Mouse (Mus musculus) forebrain, embryonic 15.5 days (tissue): ENCODE results near the gene Ahsa1. TPM values are rescaled to one million over a fixed set of nuclear protein-coding genes. Genes with fewer than 3 reads are reported as not detected.
"Not testable (repeated sequence)": the region's sequence is repeated elsewhere in the genome, so short reads cannot be mapped to it uniquely, and the experiment has no call there.

Source experiments
- ATAC-seq: fragments of 200-750 bp; cut with Nextera tagmentation; replicated peaks from 2 replicates; pipeline ENCODE4 v1.8.0; 2017; ENCODE audit warnings: mild to moderate bottlenecking, moderate TSS enrichment, moderate library complexity
- H3K27ac ChIP-seq: fragments of 300-500 bp; sonication (generic); replicated peaks from 2 replicates; pipeline ENCODE4 v1.5.1; 2015; ENCODE audit warnings: mild to moderate bottlenecking, inconsistent platforms
- H3K27me3 ChIP-seq: fragments of 300-500 bp; sonication (generic); 2 replicates; pipeline ENCODE4 v1.6.1; 2015; ENCODE audit warnings: inconsistent platforms
- H3K36me3 ChIP-seq: fragments of 300-500 bp; sonication (generic); 2 replicates; pipeline ENCODE4 v1.6.1; 2015; ENCODE audit warnings: mild to moderate bottlenecking, inconsistent platforms
- H3K4me1 ChIP-seq: fragments of 300-500 bp; sonication (generic); 2 replicates; pipeline ENCODE4 v1.6.1; 2015; ENCODE audit warnings: inconsistent platforms
- H3K4me2 ChIP-seq: fragments of 300-500 bp; sonication (generic); replicated peaks from 2 replicates; pipeline ENCODE4 v1.6.1; 2015; ENCODE audit warnings: mild to moderate bottlenecking, inconsistent platforms
- H3K4me3 ChIP-seq: fragments of 300-500 bp; sonication (generic); 2 replicates; pipeline ENCODE4 v1.5.1; 2015; ENCODE audit warnings: mild to moderate bottlenecking, inconsistent platforms
- H3K9ac ChIP-seq: fragments of 300-500 bp; sonication (generic); replicated peaks from 2 replicates; pipeline ENCODE4 v1.6.1; 2015; ENCODE audit warnings: mild to moderate bottlenecking, inconsistent platforms
- H3K9me3 ChIP-seq: fragments of 300-500 bp; sonication (generic); 2 replicates; pipeline ENCODE4 v1.6.1; 2016; ENCODE audit warnings: inconsistent platforms
- WGBS: fragments of 180-500 bp; shearing (Covaris S2); methylation state at CpG from one replicate; pipeline ENCODE4 v1.1.7; 2015; ENCODE audit warnings: mixed read lengths; 5-methylcytosine and 5-hydroxymethylcytosine counted together
- polyA plus RNA-seq: library from polyadenylated mRNA; unstranded; fragments of >200 nt; fragmentation: Nextera tagmentation; extraction: Ambion mirVana; gene quantifications from 2 replicates; pipeline ENCODE4 v1.2.1, GENCODE M21; 2015

Ahsa1 gene
- polyA plus RNA-seq, 1 experiment from 2014 or later, result 226 TPM

GRCm38 (mm10) chr12:87260562-87260961 lies 5.7 kb upstream of the Ahsa1 start:
- H3K4me3 ChIP-seq, result no peak overlapping the region
- no peaks in the 10 kb centered on the region for H3K9me3 ChIP-seq
- ATAC-seq, result no peak
- H3K9ac ChIP-seq, result no peak overlapping the region
- no peak overlapping the region for H3K27ac ChIP-seq
- H3K4me2 ChIP-seq, result no peak overlapping the region
- H3K36me3 ChIP-seq, result peaks cover 67% of the 10 kb centered on the region
- peaks cover 15% of the 10 kb centered on the region for H3K4me1 ChIP-seq
- 97% methylated on average over 8 of the region's 8 CpGs for WGBS
- no peaks in the 10 kb centered on the region for H3K27me3 ChIP-seq

GRCm38 (mm10) chr12:87265444-87265843 lies 835 bp upstream of the Ahsa1 start:
- Histone ChIP-seq H3K27me3 (no peaks in the 10 kb centered on the region), H3K4me1 (peaks cover 31% of the 10 kb centered on the region), H3K4me2 (peak overlapping the region; percentile 56), H3K9ac (peak overlapping the region; percentile 92), H3K9me3 (no peaks in the 10 kb centered on the region), H3K27ac (peak overlapping the region; percentile 93), H3K4me3 (peak overlapping the region; percentile 78), H3K36me3 (peaks cover 41% of the 10 kb centered on the region)
- 19% methylated on average over 11 of the region's 11 CpGs for WGBS
- no peak for ATAC-seq

GRCm38 (mm10) chr12:87266827-87267603 lies 736 bp downstream of the Ahsa1 start:
- under 1% methylated on average over 31 of the region's 31 CpGs for WGBS
- Histone ChIP-seq H3K36me3 (peaks cover 40% of the 10 kb centered on the region), H3K27ac (peak overlapping the region; percentile 93), H3K9ac (peak overlapping the region; percentile 92), H3K4me2 (peak overlapping the region; percentile 96), H3K27me3 (no peaks in the 10 kb centered on the region), H3K9me3 (no peaks in the 10 kb centered on the region), H3K4me3 (peak overlapping the region; percentile 78), H3K4me1 (peaks cover 31% of the 10 kb centered on the region)
- ATAC-seq, result peak; percentile 60

- H3K9ac ChIP-seq, result peak overlapping the region; percentile 92
- no peak overlapping the region for H3K27ac ChIP-seq
- no peak for ATAC-seq
- H3K4me2 ChIP-seq, result peak overlapping the region; percentile 96
- WGBS, result 13% methylated on average over 4 of the region's 4 CpGs
- no peaks in the 10 kb centered on the region for H3K9me3 ChIP-seq
- H3K27me3 ChIP-seq, result no peaks in the 10 kb centered on the region
- peak overlapping the region; percentile 78 for H3K4me3 ChIP-seq
- H3K4me1 ChIP-seq, result peaks cover 31% of the 10 kb centered on the region
- H3K36me3 ChIP-seq, result peaks cover 42% of the 10 kb centered on the region
These were observed 1.4 kb downstream of the Ahsa1 start for GRCm38 (mm10) chr12:87267682-87268081.

GRCm38 (mm10) chr12:87274853-87275831 lies 8.9 kb downstream of the Ahsa1 start:
- no peak for ATAC-seq
- H3K27me3 ChIP-seq, result no peaks in the 10 kb centered on the region

GRCm38 (mm10) chr12:87277251-87277650 lies 11.0 kb downstream of the Ahsa1 start:
- not testable (repeated sequence) for ATAC-seq, H3K27ac ChIP-seq, H3K9me3 ChIP-seq, H3K4me2 ChIP-seq, H3K4me3 ChIP-seq, H3K4me1 ChIP-seq, H3K9ac ChIP-seq, H3K27me3 ChIP-seq
- WGBS, result 82% methylated on average over 4 of the region's 4 CpGs
- H3K36me3 ChIP-seq, result peaks cover 41% of the 10 kb centered on the region

More at GRCm38 (mm10) chr12:87274853-87275831, 8.9 kb downstream of the Ahsa1 start:
- Histone ChIP-seq H3K9ac (no peak overlapping the region), H3K4me3 (no peak overlapping the region), H3K27ac (no peak overlapping the region), H3K4me2 (no peak overlapping the region), H3K9me3 (no peaks in the 10 kb centered on the region), H3K4me1 (no peaks in the 10 kb centered on the region), H3K36me3 (peaks cover 61% of the 10 kb centered on the region)
- 91% methylated on average over 9 of the region's 9 CpGs for WGBS

- 21% methylated on average over 6 of the region's 6 CpGs for WGBS
- H3K4me2 ChIP-seq, result no peak overlapping the region
These were observed 11.9 kb downstream of the Ahsa1 start for GRCm38 (mm10) chr12:87278118-87278730.

GRCm38 (mm10) chr12:87279350-87279749 lies 13.1 kb downstream of the Ahsa1 start:
- no peaks in the 10 kb centered on the region for H3K9me3 ChIP-seq
- H3K27me3 ChIP-seq, result no peaks in the 10 kb centered on the region
- no peak overlapping the region for H3K9ac ChIP-seq
- H3K36me3 ChIP-seq, result peaks cover 21% of the 10 kb centered on the region
- no peaks in the 10 kb centered on the region for H3K4me1 ChIP-seq
- ATAC-seq, result no peak
- H3K4me2 ChIP-seq, result no peak overlapping the region
- no peak overlapping the region for H3K4me3 ChIP-seq
- WGBS, result 69% methylated on average over 3 of the region's 3 CpGs
- no peak overlapping the region for H3K27ac ChIP-seq

More at GRCm38 (mm10) chr12:87278118-87278730, 11.9 kb downstream of the Ahsa1 start:
- no peak for ATAC-seq
- Histone ChIP-seq H3K9me3 (no peaks in the 10 kb centered on the region), H3K27ac (no peak overlapping the region), H3K36me3 (peaks cover 31% of the 10 kb centered on the region), H3K9ac (no peak overlapping the region), H3K27me3 (no peaks in the 10 kb centered on the region), H3K4me3 (no peak overlapping the region), H3K4me1 (no peaks in the 10 kb centered on the region)

- no peak for ATAC-seq
- H3K4me2 ChIP-seq, result no peak overlapping the region
- no peaks in the 10 kb centered on the region for H3K9me3 ChIP-seq
- H3K9ac ChIP-seq, result no peak overlapping the region
- H3K27ac ChIP-seq, result no peak overlapping the region
- H3K36me3 ChIP-seq, result peaks cover 16% of the 10 kb centered on the region
- H3K4me3 ChIP-seq, result no peak overlapping the region
- no peaks in the 10 kb centered on the region for H3K4me1 ChIP-seq
- 42% methylated on average over 14 of the region's 14 CpGs for WGBS
- no peaks in the 10 kb centered on the region for H3K27me3 ChIP-seq
These were observed 13.6 kb downstream of the Ahsa1 start for GRCm38 (mm10) chr12:87279879-87280278.

- 87% methylated on average over 1 of the region's 1 CpGs for WGBS
- H3K27ac ChIP-seq, result no peak overlapping the region
- H3K4me1 ChIP-seq, result no peaks in the 10 kb centered on the region
- no peak overlapping the region for H3K9ac ChIP-seq
- no peaks in the 10 kb centered on the region for H3K9me3 ChIP-seq
- H3K4me2 ChIP-seq, result no peak overlapping the region
- H3K36me3 ChIP-seq, result no peaks in the 10 kb centered on the region
- no peak for ATAC-seq
- H3K27me3 ChIP-seq, result no peaks in the 10 kb centered on the region
- H3K4me3 ChIP-seq, result no peak overlapping the region
These were observed 15.5 kb downstream of the Ahsa1 start for GRCm38 (mm10) chr12:87281766-87282165.

GRCm38 (mm10) chr12:87282743-87283142 lies 16.5 kb downstream of the Ahsa1 start:
- H3K4me3 ChIP-seq, result no peak overlapping the region
- WGBS, result 99% methylated on average over 4 of the region's 4 CpGs
- no peak overlapping the region for H3K9ac ChIP-seq
- no peak overlapping the region for H3K27ac ChIP-seq
- ATAC-seq, result no peak
- no peaks in the 10 kb centered on the region for H3K4me1 ChIP-seq
- no peaks in the 10 kb centered on the region for H3K36me3 ChIP-seq
- H3K27me3 ChIP-seq, result no peaks in the 10 kb centered on the region
- no peak overlapping the region for H3K4me2 ChIP-seq
- H3K9me3 ChIP-seq, result no peaks in the 10 kb centered on the region

GRCm38 (mm10) chr12:87283706-87284105 lies 17.4 kb downstream of the Ahsa1 start:
- H3K9me3 ChIP-seq, result no peaks in the 10 kb centered on the region
- no peaks in the 10 kb centered on the region for H3K36me3 ChIP-seq
- no peaks in the 10 kb centered on the region for H3K4me1 ChIP-seq
- 60% methylated on average over 7 of the region's 7 CpGs for WGBS
- H3K27me3 ChIP-seq, result no peaks in the 10 kb centered on the region
- no peak overlapping the region for H3K4me3 ChIP-seq
- no peak overlapping the region for H3K27ac ChIP-seq
- no peak overlapping the region for H3K9ac ChIP-seq
- no peak for ATAC-seq
- H3K4me2 ChIP-seq, result no peak overlapping the region
